10 mouse cellular contexts compared by ENCODE assay signal in the genomic region with DNA sequence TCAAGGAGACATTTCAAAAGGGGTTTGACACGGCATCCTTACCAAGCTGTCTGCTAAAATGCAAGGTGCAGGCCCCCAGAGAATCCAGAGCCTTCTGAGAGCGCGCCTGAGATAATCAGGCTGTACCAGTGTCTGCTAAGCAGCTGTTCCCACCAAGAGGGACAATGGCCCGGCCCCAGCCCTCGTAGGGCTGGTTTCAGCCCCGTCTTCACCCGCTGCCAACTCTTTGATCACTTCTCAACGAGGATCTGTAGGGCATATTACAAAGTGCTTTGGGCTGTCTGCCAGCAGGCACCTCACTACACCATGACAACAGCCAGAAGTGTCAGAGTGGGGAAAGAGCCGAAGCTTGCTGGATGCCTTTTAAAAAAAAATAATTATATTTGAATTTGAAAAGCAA. TPM values are rescaled to one million over a fixed set of nuclear protein-coding genes. Genes with fewer than 3 reads are reported as not detected.
DNase-seq lines count a peak whose midpoint lies in the region; ATAC-seq lines count a peak whose summit lies in the region.
"Had no signal": no experiment of that assay in that cellular context is flagged by ENCODE, and none has a peak within 500 bp of the region (broad histone marks: within the 10 kb centered on the region; RNA-seq: fewer than 3 reads in every experiment).

No protein-coding gene starts in this region.

- peaks cover 89% of the 10 kb centered on the region for H3K27me3 ChIP-seq in heart, embryonic 15.5 days
- H3K27me3 ChIP-seq in forebrain, embryonic 14.5 days (replicated peaks; ENCODE audit: control insufficient read depth, insufficient read depth, low read length): no peaks in the 10 kb centered on the region; the same call in 1 of the 2 replicates

- H3K4me3 ChIP-seq in heart, embryonic 15.5 days: no peak overlapping the region
- H3K4me3 ChIP-seq in forebrain, embryonic 14.5 days (ENCODE audit: low read depth, low read length): no peak overlapping the region
- H3K4me3 ChIP-seq: erythroblast, embryonic 14.5 days had no signal

- 12% methylated on average over 9 of the region's 9 CpGs for WGBS in heart, embryonic 15.5 days
- WGBS in forebrain, embryonic 14.5 days: 1% methylated on average over 9 of the region's 9 CpGs

- H3K36me3 ChIP-seq in heart, embryonic 15.5 days: no peaks in the 10 kb centered on the region
- H3K36me3 ChIP-seq in forebrain, embryonic 14.5 days (ENCODE audit: control insufficient read depth, insufficient read depth, low read length): no peaks in the 10 kb centered on the region

- H3K4me1 ChIP-seq in heart, embryonic 15.5 days (replicated peaks): peaks cover 25% of the 10 kb centered on the region
- H3K4me1 ChIP-seq in forebrain, embryonic 14.5 days (ENCODE audit: control insufficient read depth, insufficient read depth, low read length): peaks cover 51% of the 10 kb centered on the region

- H3K9ac ChIP-seq in heart, embryonic 15.5 days: no peak overlapping the region
- H3K9ac ChIP-seq in forebrain, embryonic 14.5 days (ENCODE audit: low read length): peak overlapping the region; percentile 43; the same call in 1 of the 2 replicates

- peak overlapping the region; percentile 29 for H3K4me2 ChIP-seq in heart, embryonic 15.5 days
- H3K4me2 ChIP-seq in forebrain, embryonic 14.5 days (ENCODE audit: low read length): peak overlapping the region; percentile 35

- intact Hi-C loops in heart, postnatal 14 days (cut with DNase I): loop anchor here (2.0 to 10.0 kb wide), 3 partner anchors 14 to 290 kb away; partner anchors contain the start of gene Med13l

- H3K9me3 ChIP-seq in heart, embryonic 15.5 days (replicated peaks): no peaks in the 10 kb centered on the region
- H3K9me3 ChIP-seq in forebrain, embryonic 14.5 days (replicated peaks; ENCODE audit: control insufficient read depth, low read length): no peaks in the 10 kb centered on the region

- DNase-seq in heart, postnatal 14 days: no peak
- peak; percentile 46 for DNase-seq in adrenal gland, postnatal 10 days
- DNase-seq in forebrain, embryonic 14.5 days (ENCODE audit: low spot score): peak; percentile 96
- DNase-seq in lung, postnatal 36 days: peak; percentile 25
- no peak for DNase-seq in kidney, postnatal 4 days
- no peak for DNase-seq in urinary bladder, adult 18-20 months (ENCODE audit: low spot score in 2 of 2)
- DNase-seq in spleen, postnatal 36 days (ENCODE audit: low spot score in 2 of 2): no peak

- H3K27ac ChIP-seq in heart, embryonic 15.5 days: no peak overlapping the region
- H3K27ac ChIP-seq in forebrain, embryonic 14.5 days (ENCODE audit: low read depth, low read length): peak overlapping the region; percentile 85

- peak; percentile 75 for ATAC-seq in heart, embryonic 15.5 days (replicated peaks; ENCODE audit: insufficient number of reproducible peaks, insufficient read depth, low FRiP score, low read depth)
- peak; percentile 85 for ATAC-seq in forebrain, embryonic 14.5 days

RNA-seq across cellular contexts. Expression of gene 2410131K14Rik, which starts 29.5 kb away (rescaled TPM):
- polyA plus RNA-seq in heart, embryonic 15.5 days (2015; fragmentation: Nextera tagmentation; extraction: Ambion mirVana): 5.0 and 5.8 TPM in 2 replicates
- 1 to 10 TPM; 9.2 to 9.3 TPM for total RNA-seq in heart, postnatal 14 days (2021)
- total RNA-seq in adrenal gland, postnatal 10 days (2021): 1 to 10 TPM; 7.7 to 8.6 TPM
- polyA plus RNA-seq in forebrain, embryonic 14.5 days (2014; fragmentation: Nextera tagmentation; extraction: Ambion mirVana): 14.6 and 17.1 TPM in 2 replicates
- polyA plus RNA-seq: erythroblast, embryonic 14.5 days had no signal

RNA-seq across cellular contexts. Expression of gene Rnft2, which starts 29.6 kb away (rescaled TPM):
- 0.97 and 1.6 TPM in 2 replicates for polyA plus RNA-seq in heart, embryonic 15.5 days (2015; fragmentation: Nextera tagmentation; extraction: Ambion mirVana)
- 1 to 10 TPM; 1.0 to 1.8 TPM for total RNA-seq in heart, postnatal 14 days (2021)
- 1 to 10 TPM; 4.0 to 5.5 TPM for total RNA-seq in adrenal gland, postnatal 10 days (2021)
- 10.7 and 11.3 TPM in 2 replicates for polyA plus RNA-seq in forebrain, embryonic 14.5 days (2014; fragmentation: Nextera tagmentation; extraction: Ambion mirVana)
- total RNA-seq: monocyte, adult 5-6 weeks had no signal
- polyA plus RNA-seq: erythroblast, embryonic 14.5 days had no signal

Comparison
In these comparisons a context has a peak if more than half of its experiments do, and no peak if none do; other contexts are left out.
1. DNase-seq: peak in adrenal gland, postnatal 10 days (single experiment), forebrain, embryonic 14.5 days (single experiment) and lung, postnatal 36 days (single experiment); none in heart, postnatal 14 days (0 of 2), kidney, postnatal 4 days (0 of 2), urinary bladder, adult 18-20 months (0 of 2) and spleen, postnatal 36 days (0 of 2).